Mouse (Mus musculus): ENCODE measurements around the gene Nme3. TPM values are rescaled to one million over a fixed set of nuclear protein-coding genes. Genes with fewer than 3 reads are reported as not detected.

The Nme3 gene
- polyA plus RNA-seq, 1 experiment from 2014 or later = 60.1 TPM

GRCm38 (mm10) chr17:24892785-24893184, 3.5 kb upstream of the Nme3 start:
- peaks cover 74% of the 10 kb centered on the region for H3K36me3 ChIP-seq (replicated peaks)

GRCm38 (mm10) chr17:24893276-24893675, 3.0 kb upstream of the Nme3 start:
- Histone ChIP-seq H3K4me2 (peak overlapping the region; percentile 87), H3K36me3 (replicated peaks) (peaks cover 75% of the 10 kb centered on the region)

More at GRCm38 (mm10) chr17:24892785-24893184, 3.5 kb upstream of the Nme3 start:
- Histone ChIP-seq H3K4me2 (no peak overlapping the region), H3K9me3 (replicated peaks) (no peaks in the 10 kb centered on the region), H3K27me3 (no peaks in the 10 kb centered on the region), H3K27ac (replicated peaks) (no peak overlapping the region), H3K4me3 (replicated peaks) (no peak overlapping the region), H3K4me1 (replicated peaks) (peaks cover 74% of the 10 kb centered on the region), H3K9ac (no peak overlapping the region)
- no peak for ATAC-seq (ENCODE audit: insufficient read depth)
- WGBS (ENCODE audit: insufficient replicate concordance) = 87% methylated on average over 12 of the region's 12 CpGs

DNA sequence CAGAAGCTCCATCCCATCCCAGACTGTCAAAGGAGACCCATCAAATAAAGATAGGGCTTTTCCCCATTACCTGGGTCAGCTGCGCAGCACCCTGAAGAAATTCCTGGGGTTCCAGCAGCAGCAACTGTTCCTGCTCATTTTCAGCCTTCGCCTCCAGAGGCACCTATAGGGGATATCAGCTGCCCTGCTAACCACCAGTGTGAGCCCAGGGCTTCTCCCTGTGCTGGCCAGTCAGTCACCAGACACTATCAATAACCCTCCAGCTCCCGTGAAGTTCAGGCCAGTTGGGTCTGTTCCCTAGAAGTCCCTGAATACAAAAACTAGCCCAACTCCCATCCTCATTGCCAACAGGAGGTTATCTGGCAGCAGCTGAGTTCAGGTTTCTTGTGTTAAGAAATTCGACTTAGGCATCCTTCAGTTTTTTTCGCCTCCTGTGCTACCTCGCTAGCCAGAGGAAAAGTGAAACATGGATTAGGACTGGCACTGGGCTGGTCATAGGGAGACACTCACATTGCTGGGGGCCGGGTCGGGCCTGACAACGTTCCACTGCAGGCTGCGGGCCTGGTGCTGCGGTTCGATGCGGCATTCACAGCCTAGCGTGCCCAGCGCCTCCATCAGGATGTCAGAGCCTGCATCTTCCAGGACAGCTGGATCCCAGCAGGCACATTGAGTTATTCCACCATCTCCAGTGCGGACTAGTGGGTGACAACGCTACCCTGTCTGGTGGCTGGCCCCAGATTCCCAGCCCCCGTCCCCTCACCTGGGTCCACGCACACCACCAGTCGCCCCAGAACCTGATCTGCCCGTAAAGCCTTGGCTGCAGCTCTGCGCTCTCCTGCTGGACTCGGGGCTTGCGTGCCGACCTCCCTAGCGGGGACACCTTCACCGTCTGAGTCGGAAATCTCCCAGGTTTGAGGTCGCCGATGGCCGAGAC, 2.0 kb upstream of the Nme3 start:
- peak overlapping the region; percentile 95 for H3K4me3 ChIP-seq (replicated peaks)
- peak overlapping the region; percentile 87 for H3K4me2 ChIP-seq
- 8% methylated on average over 31 of the region's 31 CpGs for WGBS (ENCODE audit: insufficient replicate concordance)
- H3K27ac ChIP-seq (replicated peaks) = peak overlapping the region; percentile 89
- H3K36me3 ChIP-seq (replicated peaks) = peaks cover 75% of the 10 kb centered on the region
- peak overlapping the region; percentile 92 for H3K9ac ChIP-seq
- H3K4me1 ChIP-seq (replicated peaks) = peaks cover 69% of the 10 kb centered on the region
- ATAC-seq (ENCODE audit: insufficient read depth) = peak; percentile 4
- no peaks in the 10 kb centered on the region for H3K27me3 ChIP-seq
- no peaks in the 10 kb centered on the region for H3K9me3 ChIP-seq (replicated peaks)

More at GRCm38 (mm10) chr17:24893276-24893675, 3.0 kb upstream of the Nme3 start:
- no peak overlapping the region for H3K27ac ChIP-seq (replicated peaks)
- peaks cover 74% of the 10 kb centered on the region for H3K4me1 ChIP-seq (replicated peaks)
- H3K9ac ChIP-seq = peak overlapping the region; percentile 92; the same call in 1 of the 2 replicates
- H3K27me3 ChIP-seq = no peaks in the 10 kb centered on the region
- ATAC-seq (ENCODE audit: insufficient read depth) = no peak
- WGBS (ENCODE audit: insufficient replicate concordance) = 91% methylated on average over 2 of the region's 2 CpGs
- H3K9me3 ChIP-seq (replicated peaks) = no peaks in the 10 kb centered on the region
- H3K4me3 ChIP-seq (replicated peaks) = no peak overlapping the region; the same call in 1 of the 2 replicates

DNA sequence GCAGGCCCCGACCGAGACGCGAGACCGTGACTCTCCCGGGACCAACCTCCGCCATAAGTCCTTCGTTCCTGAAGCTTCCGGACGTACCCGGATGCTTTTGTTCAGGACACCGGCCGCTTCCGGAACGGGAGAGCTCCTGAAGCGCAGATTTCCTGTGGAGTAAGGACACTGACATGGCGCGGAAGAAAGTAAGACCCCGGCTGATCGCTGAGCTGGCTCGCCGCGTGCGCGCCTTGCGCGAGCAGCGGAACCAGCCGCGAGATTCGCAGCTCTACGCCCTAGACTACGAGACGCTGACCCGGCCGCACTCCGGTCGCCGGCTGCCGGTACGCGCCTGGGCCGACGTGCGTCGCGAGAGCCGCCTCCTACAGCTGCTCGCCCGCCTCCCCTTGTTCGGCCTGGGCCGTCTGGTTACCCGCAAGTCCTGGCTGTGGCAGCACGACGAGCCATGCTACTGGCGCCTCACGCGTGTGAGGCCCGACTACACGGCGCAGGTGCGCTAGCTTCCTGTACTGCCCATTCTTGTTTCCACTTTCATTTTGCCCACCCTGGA, 1.2 kb upstream of the Nme3 start, which contains the start of the genes Eme2 and Mrps34:
Gene Eme2 (minus strand): TSS at position 93 of the 553 bp plus-strand sequence.
Gene Mrps34 (plus strand): TSS at position 122 of the 553 bp plus-strand sequence.
- peaks cover 61% of the 10 kb centered on the region for H3K4me1 ChIP-seq (replicated peaks)
- H3K36me3 ChIP-seq (replicated peaks) = peaks cover 75% of the 10 kb centered on the region
- no peaks in the 10 kb centered on the region for H3K9me3 ChIP-seq (replicated peaks)
- H3K9ac ChIP-seq = peak within 1 kb of the TSS; percentile 92
- H3K4me3 ChIP-seq (replicated peaks) = peak within 1 kb of the TSS; percentile 95
- no peaks in the 10 kb centered on the region for H3K27me3 ChIP-seq
- peak within 1 kb of the TSS; percentile 89 for H3K27ac ChIP-seq (replicated peaks)
- ATAC-seq (ENCODE audit: insufficient read depth) = peak; percentile 44
- peak within 1 kb of the TSS; percentile 87 for H3K4me2 ChIP-seq
- WGBS (ENCODE audit: insufficient replicate concordance) = under 1% methylated on average over 62 of the region's 62 CpGs

DNA sequence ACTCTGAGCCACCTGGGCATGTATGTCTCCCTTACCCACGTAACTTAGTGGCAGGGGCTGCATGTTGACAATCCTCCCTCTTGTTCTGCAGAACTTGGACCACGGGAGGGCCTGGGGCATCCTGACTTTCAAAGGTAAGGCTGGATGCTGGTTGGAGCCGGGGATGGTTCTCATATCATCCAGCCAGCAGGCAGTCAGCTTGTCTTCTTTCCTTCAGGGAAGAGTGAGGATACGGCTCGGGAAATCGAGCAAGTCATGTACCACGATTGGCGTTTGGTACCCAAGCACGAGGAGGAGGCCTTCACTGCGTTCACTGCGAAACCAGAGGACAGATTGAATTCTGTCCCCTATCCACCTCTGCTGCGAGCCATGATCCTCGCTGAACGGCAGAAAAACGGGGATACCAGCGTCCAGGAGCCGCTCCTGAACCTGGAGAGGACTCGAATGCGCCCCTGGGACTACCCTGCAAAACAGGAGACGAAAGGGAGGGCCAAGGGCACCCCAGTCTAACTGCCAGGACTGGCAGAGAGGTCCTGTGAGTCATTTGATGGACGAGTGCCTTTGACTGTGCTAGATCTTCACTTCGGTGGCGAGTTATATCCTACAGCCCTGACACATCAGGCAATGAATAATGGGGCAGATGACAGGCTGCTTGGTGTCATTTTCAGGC, 594 bp upstream of the Nme3 start:
- Histone ChIP-seq H3K36me3 (replicated peaks) (peaks cover 75% of the 10 kb centered on the region), H3K9me3 (replicated peaks) (no peaks in the 10 kb centered on the region), H3K4me2 (peak overlapping the region; percentile 87), H3K4me3 (replicated peaks) (peak overlapping the region; percentile 95), H3K4me1 (replicated peaks) (peaks cover 63% of the 10 kb centered on the region), H3K27me3 (no peaks in the 10 kb centered on the region), H3K9ac (peak overlapping the region; percentile 92), H3K27ac (replicated peaks) (peak overlapping the region; percentile 89)
- 5% methylated on average over 23 of the region's 23 CpGs for WGBS (ENCODE audit: insufficient replicate concordance)
- ATAC-seq (ENCODE audit: insufficient read depth) = no peak

DNA sequence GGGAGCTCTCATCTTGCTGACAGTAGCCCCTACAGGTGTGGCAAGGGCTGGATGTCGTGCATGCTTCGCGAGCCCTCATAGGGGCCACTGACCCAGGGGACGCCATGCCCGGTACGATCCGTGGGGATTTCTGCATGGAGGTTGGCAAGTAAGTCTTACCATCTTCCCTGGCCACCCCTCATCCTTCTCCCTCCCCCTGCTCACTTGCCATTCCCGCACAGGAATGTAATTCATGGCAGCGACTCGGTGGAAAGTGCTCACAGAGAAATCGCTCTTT, 631 bp downstream of the Nme3 start:
- Histone ChIP-seq H3K27ac (replicated peaks) (peak overlapping the region; percentile 89), H3K36me3 (replicated peaks) (peaks cover 75% of the 10 kb centered on the region), H3K27me3 (no peaks in the 10 kb centered on the region), H3K9me3 (replicated peaks) (no peaks in the 10 kb centered on the region), H3K9ac (peak overlapping the region; percentile 92), H3K4me1 (replicated peaks) (peaks cover 68% of the 10 kb centered on the region), H3K4me3 (replicated peaks) (peak overlapping the region; percentile 95), H3K4me2 (peak overlapping the region; percentile 87)
- ATAC-seq (ENCODE audit: insufficient read depth) = no peak
- 47% methylated on average over 11 of the region's 11 CpGs for WGBS (ENCODE audit: insufficient replicate concordance)

- WGBS (ENCODE audit: insufficient replicate concordance) = 80% methylated on average over 4 of the region's 4 CpGs
- peaks cover 75% of the 10 kb centered on the region for H3K36me3 ChIP-seq (replicated peaks)
- peaks cover 75% of the 10 kb centered on the region for H3K4me1 ChIP-seq (replicated peaks)
- H3K9me3 ChIP-seq (replicated peaks) = no peaks in the 10 kb centered on the region
- H3K27ac ChIP-seq (replicated peaks) = peak overlapping the region; percentile 89
- no peak for ATAC-seq (ENCODE audit: insufficient read depth)
- H3K27me3 ChIP-seq = no peaks in the 10 kb centered on the region
- H3K9ac ChIP-seq = peak overlapping the region; percentile 92; the same call in 1 of the 2 replicates
- peak overlapping the region; percentile 87 for H3K4me2 ChIP-seq
- H3K4me3 ChIP-seq (replicated peaks) = peak overlapping the region; percentile 95
These were observed 1.3 kb downstream of the Nme3 start for GRCm38 (mm10) chr17:24897600-24897999.

DNA sequence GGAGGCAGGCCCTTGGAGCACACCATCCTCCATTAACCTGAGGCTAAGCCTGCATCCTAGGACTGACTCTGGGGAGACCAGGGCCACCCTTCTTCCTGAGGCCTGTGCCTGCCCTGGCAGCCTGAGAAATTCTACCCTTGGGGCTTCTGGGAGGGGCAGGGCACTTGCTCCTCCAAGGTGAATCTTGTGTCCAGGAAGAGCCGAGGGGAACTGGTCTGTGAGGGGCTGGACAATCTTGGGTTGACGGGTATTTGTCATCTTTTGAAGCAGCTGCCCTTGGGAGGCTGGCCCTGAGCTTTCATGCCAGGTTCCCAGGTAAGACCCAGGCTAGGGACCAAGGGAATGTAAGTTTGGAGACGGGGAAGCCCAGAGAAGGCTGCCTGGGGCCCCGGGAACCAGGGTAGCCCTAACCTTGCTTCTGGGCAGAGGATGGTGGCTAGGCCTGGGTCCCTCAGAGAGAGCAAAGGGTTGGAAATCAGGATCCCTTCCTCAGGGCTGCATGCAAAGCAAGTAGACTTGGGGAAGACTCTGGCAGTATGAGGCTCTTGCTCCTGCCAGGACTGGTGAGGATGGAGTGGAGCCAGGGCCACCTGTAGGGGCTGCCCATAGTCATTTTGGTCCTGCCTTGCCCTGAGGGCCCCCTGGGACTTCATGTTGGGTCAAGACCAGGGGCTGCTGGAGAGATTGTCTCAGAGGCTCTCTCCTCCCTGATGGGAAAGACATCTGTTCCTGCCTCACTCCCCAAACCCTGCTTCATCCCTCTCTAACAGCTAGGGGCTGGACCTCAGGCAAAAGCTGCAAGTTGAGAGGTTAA, 1.9 kb downstream of the Nme3 start:
- Histone ChIP-seq H3K36me3 (replicated peaks) (peaks cover 75% of the 10 kb centered on the region), H3K4me3 (replicated peaks) (peak overlapping the region; percentile 95), H3K4me1 (replicated peaks) (peaks cover 76% of the 10 kb centered on the region), H3K27ac (replicated peaks) (peak overlapping the region; percentile 89), H3K9me3 (replicated peaks) (no peaks in the 10 kb centered on the region), H3K27me3 (no peaks in the 10 kb centered on the region), H3K4me2 (peak overlapping the region; percentile 87), H3K9ac (0 out of 2 replicates have a peak overlapping the region, but pooled peaks have one; percentile 9)
- WGBS (ENCODE audit: insufficient replicate concordance) = 75% methylated on average over 4 of the region's 4 CpGs
- no peak for ATAC-seq (ENCODE audit: insufficient read depth)

DNA sequence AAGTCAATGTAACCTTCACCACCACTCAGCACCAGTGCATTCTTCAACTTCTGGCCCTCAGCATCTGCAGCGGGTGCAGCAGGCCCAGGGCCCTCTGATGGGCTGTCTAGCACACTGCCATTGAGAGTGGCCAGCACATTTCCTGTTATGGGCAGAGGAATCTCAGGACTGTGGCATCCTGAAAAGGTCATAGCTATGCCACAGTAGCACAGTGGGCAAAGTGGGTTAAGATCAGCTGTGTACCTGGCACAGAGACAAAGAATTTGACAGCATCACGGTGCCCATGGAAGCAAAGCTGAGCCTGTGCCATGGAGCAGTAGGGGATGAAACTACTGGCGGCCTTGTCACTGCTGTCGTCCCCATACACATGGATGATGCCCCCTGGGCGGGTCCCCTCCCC, 2.9 kb downstream of the Nme3 start:
- Histone ChIP-seq H3K4me3 (replicated peaks) (no peak overlapping the region), H3K4me1 (replicated peaks) (peaks cover 76% of the 10 kb centered on the region), H3K9me3 (replicated peaks) (no peaks in the 10 kb centered on the region), H3K9ac (no peak overlapping the region), H3K27ac (replicated peaks) (peak overlapping the region; percentile 38; the same call in 1 of the 2 replicates), H3K4me2 (no peak overlapping the region), H3K36me3 (replicated peaks) (peaks cover 77% of the 10 kb centered on the region), H3K27me3 (no peaks in the 10 kb centered on the region)
- ATAC-seq (ENCODE audit: insufficient read depth) = no peak
- 80% methylated on average over 5 of the region's 5 CpGs for whole genome bisulfite sequencing (ENCODE audit: insufficient replicate concordance)

DNA sequence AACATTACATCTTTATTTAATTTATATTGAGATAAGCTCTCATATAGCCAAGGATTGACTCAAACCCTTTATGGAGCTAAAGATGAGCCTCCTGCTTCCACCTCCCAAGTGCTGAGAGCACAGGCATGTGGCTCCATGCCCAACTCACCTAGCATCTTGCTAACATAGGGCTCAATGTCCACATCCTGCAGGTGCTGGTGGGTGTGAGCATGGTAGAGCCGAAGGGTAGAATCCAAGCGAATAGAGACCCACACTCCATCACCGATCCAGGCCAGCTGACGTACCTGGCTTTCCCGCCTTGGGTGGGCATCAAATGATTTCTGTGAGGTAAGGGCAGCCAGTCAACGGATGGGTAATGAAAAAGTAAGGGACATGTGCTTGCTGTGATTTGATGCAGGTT, 3.7 kb downstream of the Nme3 start:
- Histone ChIP-seq H3K27ac (replicated peaks) (no peak overlapping the region), H3K4me1 (replicated peaks) (peaks cover 77% of the 10 kb centered on the region), H3K4me2 (no peak overlapping the region), H3K9me3 (replicated peaks) (no peaks in the 10 kb centered on the region), H3K4me3 (replicated peaks) (no peak overlapping the region), H3K27me3 (no peaks in the 10 kb centered on the region), H3K9ac (no peak overlapping the region), H3K36me3 (replicated peaks) (peaks cover 86% of the 10 kb centered on the region)
- WGBS (ENCODE audit: insufficient replicate concordance) = 89% methylated on average over 6 of the region's 6 CpGs
- ATAC-seq (ENCODE audit: insufficient read depth) = no peak
